Mouse (Mus musculus) limb, embryonic 11.5 days (tissue): ENCODE measurements at regions not wholly inside any gene's neighbourhood (a gene's known extent, or its start where the extent isn't known, plus 50 kb on each side); places are given as distances from the start of the nearest gene placed in this dataset.

Experiments
- ATAC-seq: fragments of 200-750 bp; cut with Nextera tagmentation; 2 replicates; pipeline ENCODE4 v1.8.0; 2017; ENCODE audit warnings: low read depth; ENCODE audit not compliant: insufficient number of reproducible peaks, low FRiP score, low TSS enrichment
- DNase-seq: peaks from one replicate; pipeline ENCODE4 v3.0.0-alpha.2; 2015; ENCODE audit warnings: low spot score
- H3K27ac ChIP-seq: fragments of 300-500 bp; sonication (generic); replicated peaks from 2 replicates; pipeline ENCODE4 v1.5.1; 2014; ENCODE audit warnings: low read depth, mild to moderate bottlenecking, low read length
- H3K27me3 ChIP-seq: fragments of 300-500 bp; sonication (generic); 2 replicates; pipeline ENCODE4 v1.6.1; 2014; ENCODE audit warnings: mild to moderate bottlenecking, low read length, mixed read lengths; ENCODE audit not compliant: control insufficient read depth, insufficient read depth
- H3K36me3 ChIP-seq: fragments of 300-500 bp; sonication (generic); 2 replicates; pipeline ENCODE4 v1.6.1; 2014; ENCODE audit warnings: mild to moderate bottlenecking, low read length, moderate library complexity, mixed read lengths; ENCODE audit not compliant: control insufficient read depth, insufficient read depth
- H3K4me1 ChIP-seq: fragments of 300-500 bp; sonication (generic); 2 replicates; pipeline ENCODE4 v1.6.1; 2014; ENCODE audit warnings: low read length, mixed read lengths; ENCODE audit not compliant: control insufficient read depth, insufficient read depth
- H3K4me2 ChIP-seq: fragments of 300-500 bp; sonication (generic); 2 replicates; pipeline ENCODE4 v1.6.1; 2014; ENCODE audit warnings: low read depth, mild to moderate bottlenecking, moderate library complexity; ENCODE audit not compliant: severe bottlenecking
- H3K4me3 ChIP-seq: fragments of 300-500 bp; sonication (generic); 2 replicates; pipeline ENCODE4 v1.5.1; 2014; ENCODE audit warnings: low read depth, low read length
- H3K9ac ChIP-seq: fragments of 300-500 bp; sonication (generic); 2 replicates; pipeline ENCODE4 v1.6.1; 2014; ENCODE audit warnings: mild to moderate bottlenecking, low read length
- H3K9me3 ChIP-seq: fragments of 300-500 bp; sonication (generic); 2 replicates; pipeline ENCODE4 v1.6.1; 2016; ENCODE audit warnings: low read length; ENCODE audit not compliant: control insufficient read depth
- WGBS: fragments of 180-500 bp; shearing (Covaris S2); extraction: QIAGEN DNeasy Blood & Tissue Kit; methylation state at CpG from one replicate; pipeline ENCODE4 v1.1.7; 2014; 5-methylcytosine and 5-hydroxymethylcytosine counted together

GRCm38 (mm10) chr3:21819030-21819429 lies 257.4 kb upstream of the Tbl1xr1 start:
- Histone ChIP-seq H3K4me2 (no peak overlapping the region), H3K27me3 (no peaks in the 10 kb centered on the region), H3K9ac (no peak overlapping the region), H3K27ac (no peak overlapping the region), H3K4me3 (no peak overlapping the region), H3K36me3 (no peaks in the 10 kb centered on the region), H3K9me3 (no peaks in the 10 kb centered on the region), H3K4me1 (no peaks in the 10 kb centered on the region)
- no peak; the same call in 1 of the 2 replicates for ATAC-seq
- 48% methylated on average over 4 of the region's 4 CpGs for WGBS
- DNase-seq = peak; percentile 17

- no peaks in the 10 kb centered on the region for H3K36me3 ChIP-seq
- no peaks in the 10 kb centered on the region for H3K4me1 ChIP-seq
- no peak overlapping the region for H3K27ac ChIP-seq
- peak; percentile 15 for DNase-seq
- H3K4me2 ChIP-seq = no peak overlapping the region
- ATAC-seq = no peak
- H3K27me3 ChIP-seq = no peaks in the 10 kb centered on the region
- WGBS = 84% methylated on average over 3 of the region's 3 CpGs
- no peaks in the 10 kb centered on the region for H3K9me3 ChIP-seq
- H3K4me3 ChIP-seq = no peak overlapping the region
- no peak overlapping the region for H3K9ac ChIP-seq
Measured at GRCm38 (mm10) chr3:21820051-21820598, 256.3 kb upstream of the Tbl1xr1 start.

GRCm38 (mm10) chr3:21822675-21823074 lies 253.8 kb upstream of the Tbl1xr1 start:
- no peak overlapping the region for H3K27ac ChIP-seq

GRCm38 (mm10) chr3:21823331-21823730 lies 253.1 kb upstream of the Tbl1xr1 start:
- ATAC-seq (no peak), DNase-seq (no peak)
- 89% methylated on average over 4 of the region's 4 CpGs for WGBS
- H3K27ac ChIP-seq = no peak overlapping the region
- H3K27me3 ChIP-seq = no peaks in the 10 kb centered on the region
- H3K4me1 ChIP-seq = no peaks in the 10 kb centered on the region
- H3K4me3 ChIP-seq = no peak overlapping the region
- no peak overlapping the region for H3K4me2 ChIP-seq
- no peaks in the 10 kb centered on the region for H3K36me3 ChIP-seq
- no peaks in the 10 kb centered on the region for H3K9me3 ChIP-seq
- H3K9ac ChIP-seq = no peak overlapping the region

More at GRCm38 (mm10) chr3:21822675-21823074, 253.8 kb upstream of the Tbl1xr1 start:
- WGBS = 82% methylated on average over 4 of the region's 4 CpGs
- no peak overlapping the region for H3K4me2 ChIP-seq
- H3K36me3 ChIP-seq = no peaks in the 10 kb centered on the region
- no peak overlapping the region for H3K9ac ChIP-seq
- no peaks in the 10 kb centered on the region for H3K27me3 ChIP-seq
- ATAC-seq (no peak), DNase-seq (no peak)
- H3K4me1 ChIP-seq = no peaks in the 10 kb centered on the region
- no peaks in the 10 kb centered on the region for H3K9me3 ChIP-seq
- H3K4me3 ChIP-seq = no peak overlapping the region

GRCm38 (mm10) chr3:21824101-21824880 lies 252.2 kb upstream of the Tbl1xr1 start:
- Histone ChIP-seq H3K27me3 (no peaks in the 10 kb centered on the region), H3K4me3 (no peak overlapping the region), H3K36me3 (no peaks in the 10 kb centered on the region; the same call in 1 of the 2 replicates), H3K9ac (no peak overlapping the region), H3K9me3 (no peaks in the 10 kb centered on the region), H3K4me2 (no peak overlapping the region), H3K27ac (no peak overlapping the region), H3K4me1 (no peaks in the 10 kb centered on the region)
- no peak for ATAC-seq
- 68% methylated on average over 8 of the region's 8 CpGs for WGBS
- DNase-seq = peak; percentile 14

GRCm38 (mm10) chr3:21824913-21825610 lies 251.4 kb upstream of the Tbl1xr1 start:
- Histone ChIP-seq H3K36me3 (no peaks in the 10 kb centered on the region; the same call in 1 of the 2 replicates), H3K27me3 (no peaks in the 10 kb centered on the region), H3K9ac (no peak overlapping the region), H3K4me3 (no peak overlapping the region), H3K9me3 (no peaks in the 10 kb centered on the region), H3K4me2 (no peak overlapping the region), H3K4me1 (no peaks in the 10 kb centered on the region), H3K27ac (no peak overlapping the region)
- 89% methylated on average over 5 of the region's 5 CpGs for WGBS
- ATAC-seq (no peak), DNase-seq (no peak)

GRCm38 (mm10) chr3:21827656-21828055 lies 248.8 kb upstream of the Tbl1xr1 start:
- no peak for ATAC-seq

GRCm38 (mm10) chr3:21833111-21833510 lies 243.3 kb upstream of the Tbl1xr1 start:
- no peak overlapping the region for H3K4me3 ChIP-seq
- WGBS = 96% methylated on average over 12 of the region's 12 CpGs
- H3K4me1 ChIP-seq = no peaks in the 10 kb centered on the region
- no peaks in the 10 kb centered on the region for H3K9me3 ChIP-seq
- H3K4me2 ChIP-seq = no peak overlapping the region
- no peak for ATAC-seq
- H3K36me3 ChIP-seq = no peaks in the 10 kb centered on the region; the same call in 1 of the 2 replicates
- H3K9ac ChIP-seq = no peak overlapping the region
- DNase-seq = no peak
- H3K27ac ChIP-seq = no peak overlapping the region
- H3K27me3 ChIP-seq = no peaks in the 10 kb centered on the region

More at GRCm38 (mm10) chr3:21827656-21828055, 248.8 kb upstream of the Tbl1xr1 start:
- Histone ChIP-seq H3K9ac (no peak overlapping the region), H3K36me3 (no peaks in the 10 kb centered on the region; the same call in 1 of the 2 replicates), H3K27ac (no peak overlapping the region), H3K4me3 (no peak overlapping the region), H3K27me3 (no peaks in the 10 kb centered on the region), H3K4me1 (no peaks in the 10 kb centered on the region), H3K4me2 (no peak overlapping the region), H3K9me3 (no peaks in the 10 kb centered on the region)
- no peak for DNase-seq
